Mouse (Mus musculus) regulatory T cell (primary cell): ENCODE data around the gene Adra2c.

Experiments
- in situ Hi-C: fragments of 300-600 bp; cut with MboI, MseI; formaldehyde crosslinking; loops from one replicate; pipeline ENCODE4 v1.15.1; 2025; ENCODE audit warnings: high pct_unique_total_duplicates

The Adra2c gene

DNA sequence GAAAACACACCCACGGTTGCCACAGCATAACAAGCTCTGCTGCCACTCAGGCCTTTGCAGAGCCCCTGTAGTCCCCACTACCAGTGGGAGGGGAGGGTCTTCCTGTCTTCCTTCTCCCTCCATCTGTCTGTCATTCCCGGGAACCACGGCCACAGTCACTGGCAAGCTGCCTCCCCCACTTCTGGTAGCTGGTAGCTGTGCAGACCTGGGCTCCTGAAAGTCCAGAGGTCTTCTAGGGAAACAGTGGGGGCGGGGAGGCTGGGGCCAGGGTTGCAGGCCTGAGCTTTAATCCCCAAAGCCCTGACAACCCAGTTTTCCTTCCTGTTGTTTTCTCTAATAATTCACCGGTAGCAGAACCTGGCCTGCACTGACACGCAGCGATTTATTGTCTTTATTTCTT, 31.7 kb downstream of the Adra2c start:
- in situ Hi-C loops: no loop called here

DNA sequence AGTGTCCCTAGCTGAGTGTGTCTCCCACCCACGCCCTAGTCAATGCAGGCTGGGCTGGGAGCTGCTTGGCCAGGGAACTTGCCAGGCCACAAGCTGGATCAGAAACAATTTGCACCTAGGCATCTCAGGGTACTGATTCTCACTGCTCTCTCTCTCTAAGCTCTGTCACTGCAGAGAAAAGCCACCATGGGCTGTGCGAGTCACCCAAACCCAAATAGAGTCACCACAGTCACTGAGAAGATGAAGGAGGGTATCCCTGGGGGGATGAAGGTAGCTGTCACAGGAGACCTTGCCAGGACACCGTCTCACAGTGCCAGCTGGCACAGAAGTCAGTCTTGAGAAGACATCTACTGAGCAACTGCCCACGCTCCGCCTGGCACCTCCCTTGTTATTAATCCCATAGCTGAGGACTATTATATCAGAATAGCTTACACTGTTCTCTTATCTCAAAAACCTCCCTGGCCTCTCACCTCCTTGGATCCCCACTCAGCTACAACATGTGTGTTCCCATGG, 33.7 kb downstream of the Adra2c start:
- in situ Hi-C loops: no loop called here

DNA sequence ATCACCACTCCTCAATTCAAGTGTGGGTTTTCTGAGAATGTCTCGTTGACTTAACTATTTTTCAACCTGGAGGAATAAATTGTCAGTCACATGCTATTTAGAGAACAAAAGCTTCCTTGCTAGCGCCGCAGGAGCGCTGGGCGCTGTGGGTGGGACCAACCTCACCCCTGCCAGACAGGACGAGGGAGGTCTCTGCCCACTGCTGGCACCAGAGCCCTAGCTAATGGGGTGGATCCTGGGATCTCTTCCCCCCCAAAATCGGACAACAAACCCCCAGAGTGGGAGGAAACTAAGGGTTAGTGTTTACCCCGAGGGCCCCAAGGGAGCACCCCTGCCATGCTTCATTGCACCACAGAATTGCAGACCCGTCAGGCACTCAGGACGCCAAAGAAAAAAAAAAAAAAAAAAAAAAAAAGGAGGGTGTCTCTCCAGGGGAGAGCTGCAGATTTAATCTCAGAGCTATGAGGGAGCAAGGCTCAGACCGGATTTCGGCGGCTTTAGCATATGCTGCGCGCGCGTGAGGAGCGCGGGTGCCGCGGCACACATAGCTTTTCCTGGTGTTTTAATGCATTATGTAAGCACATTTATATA, 35.2 kb downstream of the Adra2c start:
- in situ Hi-C loops: no loop called here

DNA sequence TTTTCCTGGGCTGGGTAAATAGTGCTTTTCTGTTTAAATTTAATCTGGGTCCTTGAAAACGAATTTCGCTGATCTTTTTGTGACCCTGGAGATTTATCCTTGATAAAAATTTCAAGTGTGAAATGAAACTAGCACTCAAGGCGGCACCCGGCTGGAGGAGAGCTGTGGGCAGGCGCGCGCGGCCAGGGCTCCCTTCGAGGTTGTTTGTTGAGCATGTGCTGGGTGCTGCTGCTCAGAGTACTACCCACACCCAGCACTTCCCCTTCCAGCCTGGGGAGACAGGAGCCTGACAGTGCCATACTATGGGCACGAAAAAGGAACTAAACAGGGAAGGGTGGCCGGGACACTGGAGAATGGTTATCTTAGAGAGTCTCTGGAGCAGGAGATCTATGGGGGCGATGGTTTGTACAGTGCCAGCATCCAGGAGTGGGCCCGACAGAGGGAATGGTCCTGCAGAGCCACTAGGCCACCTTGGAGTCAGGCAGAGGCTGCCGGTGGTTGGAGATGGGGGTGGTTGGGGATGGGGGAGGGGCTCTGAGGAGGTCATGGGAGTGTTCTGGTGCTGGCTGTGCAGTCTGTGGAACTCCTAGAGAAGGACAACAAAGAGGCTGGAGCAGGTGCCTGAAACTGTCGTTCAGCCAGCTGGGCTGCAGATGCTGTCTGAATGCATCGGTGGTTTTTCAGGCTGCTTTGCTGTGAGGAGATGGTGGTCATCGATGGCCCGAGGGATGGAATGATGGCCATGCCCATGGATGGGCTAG, 35.9 kb downstream of the Adra2c start:
- in situ Hi-C loops: no loop called here

DNA sequence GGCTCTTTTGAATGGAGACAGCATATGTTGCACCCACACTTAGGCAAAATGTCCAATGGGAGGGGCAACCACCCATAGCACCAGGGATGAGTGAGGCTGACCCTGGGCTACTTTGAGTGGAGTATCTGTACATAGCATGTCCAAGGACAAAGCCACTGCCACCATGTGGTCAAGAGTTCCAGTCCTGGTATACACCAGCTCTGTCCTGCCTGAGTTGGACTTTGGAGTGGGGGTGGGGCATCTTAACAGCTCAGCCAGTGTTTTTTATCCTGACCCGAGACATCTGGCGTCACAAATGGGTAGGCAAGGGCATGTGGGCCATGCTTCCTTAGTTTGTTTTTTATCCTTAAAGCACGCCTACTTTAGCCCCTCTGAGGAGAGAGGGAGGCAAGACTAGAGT, 36.5 kb downstream of the Adra2c start:
- in situ Hi-C loops: no loop called here

DNA sequence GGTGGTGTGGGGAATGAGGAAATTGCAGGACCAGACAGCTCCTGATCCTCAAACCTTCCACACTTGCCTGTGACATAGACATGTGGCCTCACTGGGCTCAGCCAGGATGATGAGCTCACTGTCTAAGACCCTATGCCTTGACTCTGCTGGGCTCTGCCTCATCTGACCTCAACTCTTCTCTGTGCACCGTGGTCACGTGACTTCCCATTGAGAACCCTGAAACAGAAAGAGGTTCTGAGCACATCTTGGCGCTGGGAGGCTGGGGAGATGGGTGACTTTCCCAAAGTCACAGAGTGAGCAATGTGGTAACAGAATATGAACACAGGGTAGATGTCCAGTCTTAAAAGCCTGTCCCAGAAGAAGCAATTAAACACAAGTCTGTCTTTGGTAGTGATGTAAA, 37.1 kb downstream of the Adra2c start:
- in situ Hi-C loops: no loop called here

DNA sequence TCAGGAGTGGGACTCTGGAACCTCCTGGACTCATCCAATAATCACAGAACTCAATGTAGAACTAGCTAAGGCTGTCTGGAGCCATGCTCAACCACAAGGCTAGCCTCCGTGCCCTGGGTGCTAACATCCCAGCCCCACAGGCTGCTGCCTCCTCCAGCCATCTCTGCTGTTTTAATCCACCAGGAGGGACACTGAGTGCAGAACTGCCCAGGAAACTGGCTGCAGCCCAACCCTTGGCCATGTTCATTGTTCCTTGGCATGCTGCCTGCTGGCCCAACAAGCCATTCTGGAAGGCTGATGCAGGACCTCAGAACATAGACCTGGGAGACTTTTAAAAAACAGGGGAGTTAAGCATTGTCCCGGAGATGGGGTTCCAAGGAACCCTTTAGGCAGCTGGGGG, 42.5 kb downstream of the Adra2c start:
- in situ Hi-C loops: loop anchor here (10.0 kb wide), 1 partner anchor 1954 kb away; no protein-coding TSS in a partner anchor

DNA sequence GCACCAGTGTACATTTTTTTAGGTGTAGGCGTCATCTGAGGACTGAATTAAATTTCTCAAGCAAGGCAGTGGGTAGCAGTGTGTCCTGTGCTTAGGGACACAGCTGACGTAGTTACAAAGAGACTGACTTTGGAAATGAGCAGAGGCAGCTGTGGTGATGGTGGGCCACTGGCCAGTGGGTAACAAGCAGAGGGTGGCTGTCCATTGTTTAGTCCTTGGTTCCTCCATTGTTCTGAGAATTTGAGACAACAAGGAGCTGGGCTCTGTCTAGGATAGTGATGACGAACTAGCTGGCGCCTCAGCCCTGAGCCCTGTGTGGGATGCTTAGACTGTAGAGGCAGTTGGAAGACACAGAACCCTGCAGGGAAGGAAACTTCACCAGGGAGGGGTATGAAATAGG, 52.7 kb downstream of the Adra2c start:
- in situ Hi-C loops: no loop called here
